ENCODE assay signal across 9 mouse cellular contexts in genomic region chr4:58400861-58401341, GRCm38 (mm10).
A peak's percentile ranks its signal among the peaks of the same experiment; 100 is the strongest.
DNase-seq lines count a peak whose midpoint lies in the region; ATAC-seq and TF ChIP-seq lines count a peak whose summit lies in the region.
"Had no signal": no experiment of that assay in that cellular context is flagged by ENCODE, and none has a peak within 500 bp of the region (broad histone marks: within the 10 kb centered on the region; RNA-seq: fewer than 3 reads in every experiment).

No protein-coding gene starts in this region.

- H3K27ac ChIP-seq in forebrain, embryonic 14.5 days (ENCODE audit: low read depth, low read length), result no peak overlapping the region
- no peak overlapping the region for H3K27ac ChIP-seq in forebrain, embryonic 10.5 days
- H3K27ac ChIP-seq in heart, embryonic 10.5 days, result no peak overlapping the region
- no peak overlapping the region for H3K27ac ChIP-seq in thymus, adult 2 months (ENCODE audit: control insufficient read depth, insufficient read depth, low read length)
- no peak overlapping the region for H3K27ac ChIP-seq in midbrain, embryonic 14.5 days (replicated peaks; ENCODE audit: low read depth, low read length)

- TF ChIP-seq CTCF in brain, embryonic 14.5 days (IDR thresholded peaks at IDR 0.05; ENCODE audit: borderline replicate concordance, extremely low read depth, insufficient read depth, insufficient read length), result no peak
- no peak for TF ChIP-seq CTCF in thymus, adult 2 months (IDR thresholded peaks at IDR 0.05; ENCODE audit: borderline replicate concordance, control insufficient read depth, extremely low read depth, insufficient read depth, low read length, poor library complexity)

- DNase-seq in forebrain, embryonic 14.5 days (ENCODE audit: low spot score), result peak; percentile 81
- DNase-seq in forebrain, embryonic 10.5 days (ENCODE audit: extremely low spot score, low spot score), result no peak
- peak; percentile 84 for DNase-seq in brain, embryonic 14.5 days (ENCODE audit: low read depth)
- peak; percentile 59 for DNase-seq in heart, embryonic 10.5 days (ENCODE audit: low spot score)
- peak; percentile 84 for DNase-seq in left cerebral cortex, postnatal 4 days
- peak; percentile 21 for DNase-seq in testis, postnatal 14 days (ENCODE audit: low spot score)
- no peak for DNase-seq in thymus, adult 2 months
- no peak for DNase-seq in midbrain, embryonic 14.5 days

- peak; percentile 76; the same call in 1 of the 2 replicates for ATAC-seq in forebrain, embryonic 14.5 days
- ATAC-seq in midbrain, embryonic 14.5 days (ENCODE audit: low FRiP score, low TSS enrichment), result no peak

- no peaks in the 10 kb centered on the region for H3K36me3 ChIP-seq in forebrain, embryonic 14.5 days (ENCODE audit: control insufficient read depth, insufficient read depth, low read length)
- no peaks in the 10 kb centered on the region for H3K36me3 ChIP-seq in forebrain, embryonic 10.5 days (replicated peaks)
- H3K36me3 ChIP-seq in heart, embryonic 10.5 days, result no peaks in the 10 kb centered on the region
- H3K36me3 ChIP-seq in thymus, adult 2 months (ENCODE audit: control insufficient read depth, insufficient read depth, low read length), result no peaks in the 10 kb centered on the region
- H3K36me3 ChIP-seq in midbrain, embryonic 14.5 days (ENCODE audit: control insufficient read depth, insufficient read depth, low read length), result no peaks in the 10 kb centered on the region
- H3K36me3 ChIP-seq: G1E had no signal

- no peaks in the 10 kb centered on the region for H3K9me3 ChIP-seq in forebrain, embryonic 14.5 days (replicated peaks; ENCODE audit: control insufficient read depth, low read length)
- no peaks in the 10 kb centered on the region for H3K9me3 ChIP-seq in forebrain, embryonic 10.5 days
- H3K9me3 ChIP-seq in heart, embryonic 10.5 days, result no peaks in the 10 kb centered on the region
- H3K9me3 ChIP-seq in midbrain, embryonic 14.5 days (ENCODE audit: control insufficient read depth, low read length), result no peaks in the 10 kb centered on the region

- no peak for TF ChIP-seq POLR2A in brain, embryonic 14.5 days (IDR thresholded peaks at IDR 0.05; ENCODE audit: borderline replicate concordance, extremely low read depth, insufficient read depth, insufficient read length, poor library complexity, severe bottlenecking)
- TF ChIP-seq POLR2A in thymus, adult 2 months (IDR thresholded peaks at IDR 0.05; ENCODE audit: control insufficient read depth, extremely low read depth, insufficient read depth, low read length, poor library complexity), result no peak

- H3K4me2 ChIP-seq in forebrain, embryonic 14.5 days (ENCODE audit: low read length), result no peak overlapping the region
- H3K4me2 ChIP-seq in midbrain, embryonic 14.5 days (ENCODE audit: low read length), result no peak overlapping the region

- no peak overlapping the region for H3K9ac ChIP-seq in forebrain, embryonic 14.5 days (ENCODE audit: low read length)
- H3K9ac ChIP-seq in midbrain, embryonic 14.5 days (replicated peaks; ENCODE audit: low read length), result no peak overlapping the region

- no peak overlapping the region for H3K4me3 ChIP-seq in forebrain, embryonic 14.5 days (ENCODE audit: low read depth, low read length)
- no peak overlapping the region for H3K4me3 ChIP-seq in forebrain, embryonic 10.5 days
- no peak overlapping the region for H3K4me3 ChIP-seq in heart, embryonic 10.5 days
- H3K4me3 ChIP-seq in thymus, adult 2 months (ENCODE audit: control insufficient read depth, insufficient read depth, low read length), result no peak overlapping the region
- H3K4me3 ChIP-seq in midbrain, embryonic 14.5 days (replicated peaks; ENCODE audit: low read depth, low read length), result no peak overlapping the region

- 81% methylated on average over 12 of the region's 12 CpGs for WGBS in forebrain, embryonic 14.5 days
- 95% methylated on average over 12 of the region's 12 CpGs for WGBS in forebrain, embryonic 10.5 days
- WGBS in heart, embryonic 10.5 days, result 80% methylated on average over 12 of the region's 12 CpGs
- WGBS in thymus, adult 2 months, result 91% methylated on average over 12 of the region's 12 CpGs
- 95% methylated on average over 12 of the region's 12 CpGs for WGBS in midbrain, embryonic 14.5 days

- no peaks in the 10 kb centered on the region for H3K27me3 ChIP-seq in forebrain, embryonic 14.5 days (replicated peaks; ENCODE audit: control insufficient read depth, insufficient read depth, low read length)
- H3K27me3 ChIP-seq in forebrain, embryonic 10.5 days (ENCODE audit: poor library complexity, severe bottlenecking), result no peaks in the 10 kb centered on the region
- H3K27me3 ChIP-seq in heart, embryonic 10.5 days (ENCODE audit: insufficient read depth, poor library complexity, severe bottlenecking), result no peaks in the 10 kb centered on the region
- H3K27me3 ChIP-seq in thymus, adult 2 months (ENCODE audit: control insufficient read depth, insufficient read depth, low read length), result no peaks in the 10 kb centered on the region
- H3K27me3 ChIP-seq in midbrain, embryonic 14.5 days (ENCODE audit: control insufficient read depth, insufficient read depth, low read length), result no peaks in the 10 kb centered on the region

- intact Hi-C loops in left cerebral cortex, postnatal 4 days (cut with DNase I), result no loop called here

- no peaks in the 10 kb centered on the region for H3K4me1 ChIP-seq in forebrain, embryonic 14.5 days (ENCODE audit: control insufficient read depth, insufficient read depth, low read length)
- H3K4me1 ChIP-seq in forebrain, embryonic 10.5 days, result no peaks in the 10 kb centered on the region
- 0 out of 2 replicates have a peak, but pooled peaks cover 4% of the 10 kb centered on the region for H3K4me1 ChIP-seq in heart, embryonic 10.5 days
- H3K4me1 ChIP-seq in thymus, adult 2 months (replicated peaks; ENCODE audit: control insufficient read depth, insufficient read depth, low read length), result no peaks in the 10 kb centered on the region
- no peaks in the 10 kb centered on the region for H3K4me1 ChIP-seq in midbrain, embryonic 14.5 days (ENCODE audit: control insufficient read depth, insufficient read depth, low read length)

Comparison
In these comparisons a context has a peak if more than half of its experiments do, and no peak if none do; other contexts are left out.
1. DNase-seq: peak in forebrain, embryonic 14.5 days (single experiment), brain, embryonic 14.5 days (single experiment), heart, embryonic 10.5 days (single experiment), left cerebral cortex, postnatal 4 days (single experiment) and testis, postnatal 14 days (single experiment); none in forebrain, embryonic 10.5 days (single experiment), thymus, adult 2 months (single experiment) and midbrain, embryonic 14.5 days (single experiment).